Mouse (Mus musculus): ENCODE results near the gene Romo1. TPM values are rescaled to one million over a fixed set of nuclear protein-coding genes. Genes with fewer than 3 reads are reported as not detected.

Romo1 gene
- polyA plus RNA-seq, 1 experiment from 2014 or later, result 295 TPM

DNA sequence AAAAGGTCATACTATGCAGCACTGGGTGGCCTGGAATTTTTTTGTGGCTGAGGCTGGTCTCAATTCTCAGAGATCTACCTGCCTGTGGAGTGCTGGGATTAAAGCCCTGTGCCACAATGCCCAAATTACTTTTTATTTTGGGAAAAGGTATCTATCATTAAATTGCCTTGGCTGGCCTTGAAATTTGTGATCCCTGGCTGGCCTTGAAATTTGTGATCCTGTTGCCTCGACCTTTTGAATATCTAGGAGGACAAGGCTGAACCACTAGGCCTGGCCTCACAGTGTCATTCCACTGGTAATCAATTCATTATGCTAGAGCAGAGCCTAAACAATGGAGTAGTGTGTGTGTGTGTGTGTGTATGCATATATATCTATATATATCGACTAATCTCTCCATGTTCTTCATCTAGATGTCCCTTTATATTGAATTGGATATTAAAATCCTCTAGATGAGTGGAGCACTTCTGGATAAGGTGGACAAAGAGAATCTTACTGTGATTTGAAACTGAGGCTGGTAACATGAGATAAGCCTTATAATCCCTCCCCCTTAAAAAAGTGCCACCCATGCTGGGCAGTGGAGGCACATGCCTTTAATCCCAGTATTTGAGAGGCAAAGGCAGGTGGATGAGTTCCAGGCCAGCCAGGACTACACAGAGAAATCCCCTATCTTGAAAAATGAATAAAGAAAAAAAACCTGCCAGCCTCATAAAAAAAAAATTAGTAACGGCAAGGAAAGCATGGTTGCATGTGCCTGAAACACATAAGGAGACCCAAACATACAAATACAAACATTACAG, 49.4 kb downstream of the Romo1 start:
- DNase-seq, result no peak
- Histone ChIP-seq H3K27me3 (ENCODE audit: insufficient read depth, low read length) (no peaks in the 10 kb centered on the region), H3K27ac (ENCODE audit: low read depth) (no peak overlapping the region), H3K9me3 (ENCODE audit: low read length) (no peaks in the 10 kb centered on the region), H3K36me3 (replicated peaks; ENCODE audit: insufficient read depth, low read length) (no peaks in the 10 kb centered on the region), H3K4me3 (ENCODE audit: low read depth, low read length) (no peak overlapping the region), H3K4me2 (ENCODE audit: low read depth, low read length) (no peak overlapping the region), H3K4me1 (ENCODE audit: insufficient read depth) (peaks cover 31% of the 10 kb centered on the region), H3K9ac (replicated peaks) (no peak overlapping the region)
- 61% methylated on average over 3 of the region's 3 CpGs for WGBS (ENCODE audit: insufficient replicate concordance)
- no peak for TF ChIP-seq CTCF (IDR thresholded peaks at IDR 0.05; ENCODE audit: low read depth)
- no peak for TF ChIP-seq EP300 (IDR thresholded peaks at IDR 0.05; ENCODE audit: low read depth)
- ATAC-seq, result no peak

DNA sequence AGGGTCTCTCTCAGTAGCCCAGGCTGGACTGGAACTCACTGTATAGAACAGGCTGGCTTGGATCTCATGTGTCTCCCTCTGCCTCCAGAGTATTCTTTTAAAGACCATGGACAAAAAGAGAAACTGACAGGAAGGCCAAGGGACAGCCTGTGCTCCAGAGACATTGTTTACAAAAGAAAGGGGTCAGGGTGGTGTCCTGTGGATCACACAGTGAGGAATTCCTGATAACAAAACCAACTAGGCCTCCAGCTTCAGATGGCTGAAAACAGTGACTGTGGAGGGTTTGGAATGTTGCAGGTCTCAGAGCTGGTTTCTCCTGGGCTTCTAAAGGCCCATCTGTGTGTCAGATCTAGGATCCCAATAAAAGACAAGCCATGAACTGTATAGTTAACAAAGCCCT, 50.7 kb downstream of the Romo1 start:
- H3K27ac ChIP-seq (ENCODE audit: low read depth), result peak overlapping the region; percentile 44
- no peak overlapping the region for H3K4me3 ChIP-seq (ENCODE audit: low read depth, low read length)
- H3K9me3 ChIP-seq (ENCODE audit: low read length), result no peaks in the 10 kb centered on the region
- H3K27me3 ChIP-seq (ENCODE audit: insufficient read depth, low read length), result no peaks in the 10 kb centered on the region
- ATAC-seq, result no peak
- H3K4me1 ChIP-seq (ENCODE audit: insufficient read depth), result peaks cover 35% of the 10 kb centered on the region
- peak; percentile 37; the same call in 1 of the 2 replicates for TF ChIP-seq EP300 (IDR thresholded peaks at IDR 0.05; ENCODE audit: low read depth)
- no peak for TF ChIP-seq CTCF (IDR thresholded peaks at IDR 0.05; ENCODE audit: low read depth)
- no peak overlapping the region for H3K4me2 ChIP-seq (ENCODE audit: low read depth, low read length)
- no peak overlapping the region for H3K9ac ChIP-seq (replicated peaks)
- no peak for DNase-seq
- no peaks in the 10 kb centered on the region for H3K36me3 ChIP-seq (replicated peaks; ENCODE audit: insufficient read depth, low read length)

Other genes with a start within 250 kb of the Romo1 start
- 29.3 and 31.7 TPM in 2 replicates for gene Uqcc1, start 213.7 kb upstream of the Romo1 start, polyA plus RNA-seq (2015; fragmentation: Nextera tagmentation; extraction: Ambion mirVana)
- not detected in 2 replicates for gene Gm15557, start 203.3 kb upstream of the Romo1 start, polyA plus RNA-seq (2015; fragmentation: Nextera tagmentation; extraction: Ambion mirVana)
- gene Gdf5, start 198.7 kb upstream of the Romo1 start, polyA plus RNA-seq (2015; fragmentation: Nextera tagmentation; extraction: Ambion mirVana), result not detected in 2 replicates
- 3.1 and 5.0 TPM in 2 replicates for gene Cep250, start 187.6 kb upstream of the Romo1 start, polyA plus RNA-seq (2015; fragmentation: Nextera tagmentation; extraction: Ambion mirVana)
- gene 6430550D23Rik, start 136.1 kb upstream of the Romo1 start, polyA plus RNA-seq (2015; fragmentation: Nextera tagmentation; extraction: Ambion mirVana), result 0.64 and 0.90 TPM in 2 replicates
- 64.5 and 64.8 TPM in 2 replicates for gene Ergic3, start 136.0 kb upstream of the Romo1 start, polyA plus RNA-seq (2015; fragmentation: Nextera tagmentation; extraction: Ambion mirVana)
- gene Fer1l4, start 91.1 kb upstream of the Romo1 start, polyA plus RNA-seq (2015; fragmentation: Nextera tagmentation; extraction: Ambion mirVana), result not detected in 2 replicates
- gene Spag4, start 78.9 kb upstream of the Romo1 start, polyA plus RNA-seq (2015; fragmentation: Nextera tagmentation; extraction: Ambion mirVana), result 0.54 and 0.74 TPM in 2 replicates
- gene Cpne1, start 32.1 kb upstream of the Romo1 start, polyA plus RNA-seq (2015; fragmentation: Nextera tagmentation; extraction: Ambion mirVana), result 13.4 and 16.0 TPM in 2 replicates
- gene Rbm12, start 32.1 kb upstream of the Romo1 start, polyA plus RNA-seq (2015; fragmentation: Nextera tagmentation; extraction: Ambion mirVana), result 5.5 and 5.7 TPM in 2 replicates
- 0.88 and 3.0 TPM in 2 replicates for gene Gm28036, start 16.9 kb upstream of the Romo1 start, polyA plus RNA-seq (2015; fragmentation: Nextera tagmentation; extraction: Ambion mirVana)
- gene Nfs1, start 147 bp downstream of the Romo1 start, polyA plus RNA-seq (2015; fragmentation: Nextera tagmentation; extraction: Ambion mirVana), result 38.9 and 40.2 TPM in 2 replicates
- 228 and 239 TPM in 2 replicates for gene Rbm39, start 36.2 kb downstream of the Romo1 start, polyA plus RNA-seq (2015; fragmentation: Nextera tagmentation; extraction: Ambion mirVana)
- gene Phf20, start 52.4 kb downstream of the Romo1 start, polyA plus RNA-seq (2015; fragmentation: Nextera tagmentation; extraction: Ambion mirVana), result 11.7 and 15.0 TPM in 2 replicates
- 3.5 and 4.0 TPM in 2 replicates for gene Cnbd2, start 168.3 kb downstream of the Romo1 start, polyA plus RNA-seq (2015; fragmentation: Nextera tagmentation; extraction: Ambion mirVana)
- gene Scand1, start 168.7 kb downstream of the Romo1 start, polyA plus RNA-seq (2015; fragmentation: Nextera tagmentation; extraction: Ambion mirVana), result 56.7 and 70.2 TPM in 2 replicates

Measured in liver, postnatal 0 days (tissue).